Mouse (Mus musculus): Measurements from ENCODE around the gene Ltbp1. TPM values are rescaled to one million over a fixed set of nuclear protein-coding genes. Genes with fewer than 3 reads are reported as not detected.

The Ltbp1 gene
- total and polyA plus RNA-seq, 3 experiments, result 17.2 to 40.4 (median 39.9) TPM

DNA sequence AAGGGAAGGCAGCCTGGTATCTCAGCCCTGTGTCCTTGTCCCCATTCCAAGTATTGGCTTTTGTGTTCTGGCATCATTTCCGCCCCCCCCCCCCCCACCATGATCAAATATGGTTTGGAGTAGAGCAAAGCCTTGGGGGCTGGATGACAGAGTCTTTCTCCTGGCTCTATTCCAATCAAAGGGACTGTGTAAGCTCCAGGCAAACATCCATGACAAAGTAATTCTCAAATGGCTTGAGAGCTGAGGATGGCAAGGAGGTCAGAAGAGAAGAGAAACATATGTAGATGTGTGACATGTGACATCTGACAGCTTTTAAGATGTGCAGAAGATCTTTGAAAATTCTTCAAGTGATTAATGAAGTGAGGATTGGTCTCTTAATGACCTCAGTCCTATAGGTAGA, 22.5 kb upstream of the Ltbp1 start:
- Histone ChIP-seq H3K27me3 (ENCODE audit: control insufficient read depth, insufficient read depth, low read length) (no peaks in the 10 kb centered on the region), H3K79me2 (replicated peaks; ENCODE audit: control insufficient read depth, insufficient read depth, low read length) (no peaks in the 10 kb centered on the region), H3K36me3 (ENCODE audit: control insufficient read depth, insufficient read depth, low read length) (no peaks in the 10 kb centered on the region), H3K4me1 (ENCODE audit: control insufficient read depth, insufficient read depth, low read length) (no peaks in the 10 kb centered on the region), H3K4me3 (no peak overlapping the region), H3K9ac (ENCODE audit: low read depth, low read length) (no peak overlapping the region), H3K27ac (no peak overlapping the region)
- no peak for TF ChIP-seq EP300 (IDR thresholded peaks at IDR 0.05; ENCODE audit: insufficient read depth, low read depth, low read length)
- no peak for TF ChIP-seq CTCF (IDR thresholded peaks at IDR 0.05)
- no peak for TF ChIP-seq POLR2A (IDR thresholded peaks at IDR 0.05; ENCODE audit: insufficient read depth, low read depth, low read length)
- intact Hi-C loops (cut with DNase I), result no loop called here
- WGBS, result 83% methylated on average over 1 of the region's 1 CpGs
- DNase-seq, result no peak

DNA sequence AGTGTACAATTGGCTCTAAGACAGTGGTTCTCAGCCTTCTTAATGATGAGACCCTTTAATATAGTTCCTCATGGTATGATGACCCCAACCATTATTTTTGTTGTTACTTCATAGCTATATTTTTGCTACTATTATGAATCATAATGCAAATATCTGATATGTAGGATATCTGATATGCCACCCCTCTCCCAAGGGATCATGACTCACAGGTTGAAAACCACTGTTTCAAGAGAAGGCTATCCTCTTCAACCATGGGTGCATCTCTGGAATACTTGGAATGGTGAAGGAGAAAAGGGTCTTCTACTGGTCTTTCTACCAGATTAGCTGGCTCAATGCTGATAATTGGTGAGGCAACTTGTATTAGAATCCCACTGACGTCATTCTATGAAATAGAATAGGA, 21.3 kb upstream of the Ltbp1 start:
- 53% methylated on average over 1 of the region's 1 CpGs for WGBS
- Histone ChIP-seq H3K36me3 (ENCODE audit: control insufficient read depth, insufficient read depth, low read length) (no peaks in the 10 kb centered on the region), H3K79me2 (replicated peaks; ENCODE audit: control insufficient read depth, insufficient read depth, low read length) (no peaks in the 10 kb centered on the region), H3K4me3 (no peak overlapping the region), H3K27ac (no peak overlapping the region), H3K9ac (ENCODE audit: low read depth, low read length) (no peak overlapping the region), H3K27me3 (ENCODE audit: control insufficient read depth, insufficient read depth, low read length) (no peaks in the 10 kb centered on the region), H3K4me1 (ENCODE audit: control insufficient read depth, insufficient read depth, low read length) (no peaks in the 10 kb centered on the region)
- no peak for DNase-seq
- TF ChIP-seq EP300 (IDR thresholded peaks at IDR 0.05; ENCODE audit: insufficient read depth, low read depth, low read length), result no peak
- intact Hi-C loops (cut with DNase I), result no loop called here

DNA sequence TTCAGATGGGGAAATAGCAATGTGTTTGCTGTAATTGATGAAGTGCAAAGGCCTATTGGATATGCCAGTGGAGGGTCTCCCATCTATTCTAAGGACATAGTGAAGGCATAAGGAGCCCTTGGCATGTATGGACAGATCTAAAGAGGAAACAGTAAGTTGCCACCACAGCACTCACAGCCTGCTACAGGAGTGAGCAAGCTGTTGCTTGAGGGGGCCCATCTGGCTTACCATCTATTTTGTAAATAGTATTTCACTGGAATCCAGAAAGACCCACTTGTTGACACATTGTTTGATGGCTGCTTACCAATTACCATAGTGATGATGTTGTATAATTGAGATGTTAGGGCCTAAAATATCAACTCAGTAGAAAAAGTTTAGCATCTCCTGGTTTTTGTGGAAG, 20.7 kb upstream of the Ltbp1 start:
- intact Hi-C loops (cut with DNase I), result no loop called here
- no peak for DNase-seq

DNA sequence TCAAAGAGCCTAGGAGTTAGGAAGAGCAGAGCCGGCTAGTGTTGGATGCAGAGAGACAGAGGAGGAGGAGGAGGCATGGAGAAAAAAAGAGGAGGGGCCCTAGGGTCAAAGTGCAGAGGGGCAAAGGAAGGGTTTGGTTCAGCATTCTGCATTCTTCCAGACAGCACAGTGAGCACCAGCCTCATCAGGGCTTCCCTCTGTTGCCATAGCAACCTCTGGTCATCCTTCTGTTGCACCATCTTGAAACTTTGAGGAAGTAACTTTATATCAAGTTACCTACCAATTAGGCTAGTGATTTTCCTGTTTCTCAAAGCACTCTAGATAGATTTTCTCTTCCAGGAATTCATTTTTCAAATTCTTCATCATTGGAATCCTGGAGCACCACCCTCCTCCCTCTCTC, 18.3 kb upstream of the Ltbp1 start:
- H3K4me3 ChIP-seq, result no peak overlapping the region
- no peak overlapping the region for H3K9ac ChIP-seq (ENCODE audit: low read depth, low read length)
- DNase-seq, result no peak
- no peaks in the 10 kb centered on the region for H3K27me3 ChIP-seq (ENCODE audit: control insufficient read depth, insufficient read depth, low read length)
- 67% methylated on average over 1 of the region's 1 CpGs for WGBS
- no peaks in the 10 kb centered on the region for H3K36me3 ChIP-seq (ENCODE audit: control insufficient read depth, insufficient read depth, low read length)
- TF ChIP-seq POLR2A (IDR thresholded peaks at IDR 0.05; ENCODE audit: insufficient read depth, low read depth, low read length) (no peak), CTCF (IDR thresholded peaks at IDR 0.05) (no peak), EP300 (IDR thresholded peaks at IDR 0.05; ENCODE audit: insufficient read depth, low read depth, low read length) (no peak)
- H3K27ac ChIP-seq, result no peak overlapping the region
- no peaks in the 10 kb centered on the region for H3K79me2 ChIP-seq (replicated peaks; ENCODE audit: control insufficient read depth, insufficient read depth, low read length)
- intact Hi-C loops (cut with DNase I), result no loop called here
- no peaks in the 10 kb centered on the region for H3K4me1 ChIP-seq (ENCODE audit: control insufficient read depth, insufficient read depth, low read length)

More for the DNA sequence above, 20.7 kb upstream of the Ltbp1 start:
- Histone ChIP-seq H3K4me3 (no peak overlapping the region), H3K4me1 (ENCODE audit: control insufficient read depth, insufficient read depth, low read length) (no peaks in the 10 kb centered on the region), H3K27me3 (ENCODE audit: control insufficient read depth, insufficient read depth, low read length) (no peaks in the 10 kb centered on the region), H3K36me3 (ENCODE audit: control insufficient read depth, insufficient read depth, low read length) (no peaks in the 10 kb centered on the region), H3K79me2 (replicated peaks; ENCODE audit: control insufficient read depth, insufficient read depth, low read length) (no peaks in the 10 kb centered on the region), H3K9ac (ENCODE audit: low read depth, low read length) (no peak overlapping the region), H3K27ac (no peak overlapping the region)
- TF ChIP-seq CTCF (IDR thresholded peaks at IDR 0.05), result no peak
- TF ChIP-seq POLR2A (IDR thresholded peaks at IDR 0.05; ENCODE audit: insufficient read depth, low read depth, low read length), result no peak
- no peak for TF ChIP-seq EP300 (IDR thresholded peaks at IDR 0.05; ENCODE audit: insufficient read depth, low read depth, low read length)

DNA sequence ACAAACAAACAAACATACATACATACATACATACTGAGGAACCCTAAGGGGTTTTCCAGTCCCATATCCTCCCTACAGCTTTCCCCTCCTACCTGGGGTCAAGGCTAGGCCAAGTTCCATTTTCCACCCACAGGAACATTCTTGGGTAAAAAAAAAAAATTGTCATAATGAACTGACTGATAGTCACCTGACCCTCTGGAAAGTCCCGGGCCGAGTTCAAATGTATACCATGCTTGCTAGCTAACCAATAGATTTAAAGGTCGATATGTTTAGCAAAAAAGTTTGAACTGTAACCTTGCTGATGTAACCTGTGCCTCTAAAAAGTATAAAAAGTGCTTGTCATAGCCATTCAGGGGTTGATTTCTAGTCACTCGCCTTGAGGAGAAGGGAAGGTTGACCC, 15.7 kb upstream of the Ltbp1 start:
- H3K4me3 ChIP-seq, result no peak overlapping the region
- intact Hi-C loops (cut with DNase I), result no loop called here
- H3K36me3 ChIP-seq (ENCODE audit: control insufficient read depth, insufficient read depth, low read length), result no peaks in the 10 kb centered on the region
- TF ChIP-seq POLR2A (IDR thresholded peaks at IDR 0.05; ENCODE audit: insufficient read depth, low read depth, low read length), result no peak
- TF ChIP-seq CTCF (IDR thresholded peaks at IDR 0.05), result no peak
- no peak for TF ChIP-seq EP300 (IDR thresholded peaks at IDR 0.05; ENCODE audit: insufficient read depth, low read depth, low read length)
- DNase-seq, result no peak
- H3K9ac ChIP-seq (ENCODE audit: low read depth, low read length), result no peak overlapping the region
- H3K27me3 ChIP-seq (ENCODE audit: control insufficient read depth, insufficient read depth, low read length), result no peaks in the 10 kb centered on the region
- no peaks in the 10 kb centered on the region for H3K79me2 ChIP-seq (replicated peaks; ENCODE audit: control insufficient read depth, insufficient read depth, low read length)
- H3K27ac ChIP-seq, result no peak overlapping the region
- 93% methylated on average over 4 of the region's 4 CpGs for WGBS
- H3K4me1 ChIP-seq (ENCODE audit: control insufficient read depth, insufficient read depth, low read length), result peaks cover 2% of the 10 kb centered on the region; the same call in 1 of the 2 replicates

DNA sequence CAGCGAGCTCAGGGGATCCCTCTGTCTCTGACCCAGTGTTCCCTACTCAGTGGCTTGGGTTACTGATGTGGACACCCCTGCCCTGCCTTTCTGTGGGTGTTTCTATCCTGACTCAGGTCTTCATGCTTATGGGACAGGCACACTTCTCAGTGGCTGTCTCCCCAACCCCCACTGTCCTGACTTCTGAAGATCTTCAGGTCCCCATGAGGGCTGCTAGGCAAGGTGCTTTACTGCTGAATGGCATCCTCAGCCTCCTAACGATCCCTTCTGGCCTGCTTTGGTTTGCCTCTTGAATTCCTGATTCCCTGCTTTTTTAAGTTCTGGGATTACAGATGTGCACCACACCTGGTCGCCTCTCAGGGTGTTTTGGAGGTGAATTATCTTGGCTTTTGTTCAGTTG, 14.8 kb upstream of the Ltbp1 start:
- Histone ChIP-seq H3K9ac (ENCODE audit: low read depth, low read length) (no peak overlapping the region), H3K36me3 (ENCODE audit: control insufficient read depth, insufficient read depth, low read length) (no peaks in the 10 kb centered on the region), H3K4me1 (ENCODE audit: control insufficient read depth, insufficient read depth, low read length) (peaks cover 2% of the 10 kb centered on the region; the same call in 1 of the 2 replicates), H3K79me2 (replicated peaks; ENCODE audit: control insufficient read depth, insufficient read depth, low read length) (no peaks in the 10 kb centered on the region), H3K27me3 (ENCODE audit: control insufficient read depth, insufficient read depth, low read length) (no peaks in the 10 kb centered on the region), H3K27ac (no peak overlapping the region), H3K4me3 (no peak overlapping the region)
- intact Hi-C loops (cut with DNase I), result no loop called here
- TF ChIP-seq POLR2A (IDR thresholded peaks at IDR 0.05; ENCODE audit: insufficient read depth, low read depth, low read length), result no peak
- no peak for TF ChIP-seq CTCF (IDR thresholded peaks at IDR 0.05)
- TF ChIP-seq EP300 (IDR thresholded peaks at IDR 0.05; ENCODE audit: insufficient read depth, low read depth, low read length), result no peak
- 87% methylated on average over 3 of the region's 3 CpGs for WGBS
- no peak for DNase-seq
